Mouse (Mus musculus) C2C12 (cell line): Measurements from ENCODE around the gene Obscn. TPM values are rescaled to one million over a fixed set of nuclear protein-coding genes. Genes with fewer than 3 reads are reported as not detected.

Experiments used
- H3K27me3 ChIP-seq: one replicate; pipeline ENCODE4 v1.6.1; 2011; ENCODE audit not compliant: control insufficient read depth, insufficient read depth, insufficient read length
- H3K36me3 ChIP-seq: one replicate; pipeline ENCODE4 v1.6.1; 2011; ENCODE audit not compliant: control insufficient read depth, insufficient read depth
- H3K4me3 ChIP-seq: one replicate; pipeline ENCODE4 v1.5.1; 2011; ENCODE audit warnings: mild to moderate bottlenecking, control low read depth; ENCODE audit not compliant: poor library complexity, insufficient read depth, severe bottlenecking
- H3K79me2 ChIP-seq: one replicate; pipeline ENCODE4 v1.6.1; 2011; ENCODE audit not compliant: control insufficient read depth, insufficient read depth
- H3K79me3 ChIP-seq: one replicate; pipeline ENCODE4 v1.6.1; 2011; ENCODE audit warnings: low read depth, control low read depth
- H3ac ChIP-seq: one replicate; pipeline ENCODE3; 2011; ENCODE audit warnings: low read depth; ENCODE audit not compliant: control insufficient read depth, insufficient read length
- CEBPB ChIP-seq: IDR thresholded peaks from one replicate; pipeline ENCODE4 v1.6.1; 2011; ENCODE audit warnings: low read depth, mild to moderate bottlenecking, control low read depth, moderate library complexity
- CTCF ChIP-seq: IDR thresholded peaks from one replicate; pipeline ENCODE4 v1.5.1; 2011; ENCODE audit not compliant: control insufficient read depth, insufficient read depth, insufficient read length
- FOSL1 ChIP-seq: IDR thresholded peaks from one replicate; pipeline ENCODE4 v1.8.0; 2011; ENCODE audit warnings: mild to moderate bottlenecking, low read length; ENCODE audit not compliant: poor library complexity, insufficient read depth, severe bottlenecking
- MAX ChIP-seq: IDR thresholded peaks from one replicate; pipeline ENCODE4 v1.6.1; 2011; ENCODE audit warnings: mild to moderate bottlenecking, control low read depth
- MYOD1 ChIP-seq: IDR thresholded peaks from one replicate; pipeline ENCODE4 v1.6.1; 2011; ENCODE audit warnings: low read depth; ENCODE audit not compliant: control insufficient read depth, insufficient read length
- MYOG ChIP-seq: IDR thresholded peaks from one replicate; pipeline ENCODE4 v1.6.1; 2011; ENCODE audit not compliant: control insufficient read depth, insufficient read length; ENCODE audit errors: extremely low read depth
- USF1 ChIP-seq: IDR thresholded peaks from one replicate; pipeline ENCODE4 v1.6.1; 2011; ENCODE audit warnings: low read depth, mild to moderate bottlenecking, control low read depth, moderate library complexity
- polyA plus RNA-seq: library from polyadenylated mRNA; unstranded; fragments of >200 nt; fragmentation: generic; extraction: Trizol; gene quantifications from one replicate; pipeline ENCODE4 v1.2.1, GENCODE M21; 2012; ENCODE audit warnings: missing spikeins

Gene Obscn
- polyA plus RNA-seq, 1 experiment = 0.02 TPM

- Histone ChIP-seq H3K36me3 (no peaks in the 10 kb centered on the region), H3K79me3 (no peaks in the 10 kb centered on the region), H3K4me3 (no peak overlapping the region), H3K79me2 (no peaks in the 10 kb centered on the region), H3K27me3 (peaks cover 65% of the 10 kb centered on the region), H3ac (no peak overlapping the region)
- TF ChIP-seq CTCF (no peak), MAX (no peak), CEBPB (no peak), MYOG (no peak), FOSL1 (no peak), MYOD1 (no peak), USF1 (no peak)
Observed at GRCm38 (mm10) chr11:58999830-59000229, 136.4 kb downstream of the Obscn start.

GRCm38 (mm10) chr11:58999158-58999557, 137.0 kb downstream of the Obscn start:
- no peak overlapping the region for H3K4me3 ChIP-seq
- H3K27me3 ChIP-seq = peaks cover 71% of the 10 kb centered on the region
- TF ChIP-seq CEBPB (no peak), MYOD1 (no peak), CTCF (no peak), MYOG (no peak), FOSL1 (no peak), USF1 (no peak), MAX (no peak)
- no peaks in the 10 kb centered on the region for H3K79me3 ChIP-seq
- no peaks in the 10 kb centered on the region for H3K36me3 ChIP-seq
- H3ac ChIP-seq = no peak overlapping the region
- H3K79me2 ChIP-seq = no peaks in the 10 kb centered on the region

- H3K79me2 ChIP-seq = no peaks in the 10 kb centered on the region
- H3K27me3 ChIP-seq = peaks cover 67% of the 10 kb centered on the region
- no peak overlapping the region for H3ac ChIP-seq
- H3K36me3 ChIP-seq = no peaks in the 10 kb centered on the region
- TF ChIP-seq MAX = no peak
- TF ChIP-seq USF1 = no peak
- TF ChIP-seq FOSL1 = no peak
- TF ChIP-seq CEBPB = no peak
- TF ChIP-seq MYOG = no peak
- no peak for TF ChIP-seq MYOD1
- no peak for TF ChIP-seq CTCF
- no peak overlapping the region for H3K4me3 ChIP-seq
- H3K79me3 ChIP-seq = no peaks in the 10 kb centered on the region
Observed at GRCm38 (mm10) chr11:58997541-58997940, 138.7 kb downstream of the Obscn start.

- Histone ChIP-seq H3K79me3 (no peaks in the 10 kb centered on the region), H3K4me3 (no peak overlapping the region), H3ac (no peak overlapping the region), H3K27me3 (peaks cover 56% of the 10 kb centered on the region), H3K36me3 (no peaks in the 10 kb centered on the region), H3K79me2 (no peaks in the 10 kb centered on the region)
- TF ChIP-seq CEBPB (no peak), CTCF (no peak), USF1 (no peak), FOSL1 (no peak), MAX (no peak), MYOD1 (no peak), MYOG (no peak)
Observed at GRCm38 (mm10) chr11:58995807-58996370, 140.3 kb downstream of the Obscn start.

GRCm38 (mm10) chr11:58995061-58995806, 141.0 kb downstream of the Obscn start:
- Histone ChIP-seq H3K36me3 (no peaks in the 10 kb centered on the region), H3K27me3 (peaks cover 50% of the 10 kb centered on the region), H3K79me2 (no peaks in the 10 kb centered on the region), H3K4me3 (no peak overlapping the region), H3ac (no peak overlapping the region), H3K79me3 (no peaks in the 10 kb centered on the region)
- TF ChIP-seq USF1 (no peak), MYOD1 (no peak), CTCF (no peak), MAX (no peak), MYOG (no peak), FOSL1 (no peak)

- Histone ChIP-seq H3K27me3 (peaks cover 43% of the 10 kb centered on the region), H3K79me2 (no peaks in the 10 kb centered on the region), H3ac (no peak overlapping the region), H3K36me3 (peaks cover 6% of the 10 kb centered on the region), H3K4me3 (no peak overlapping the region), H3K79me3 (no peaks in the 10 kb centered on the region)
- TF ChIP-seq MAX (no peak), CTCF (no peak), USF1 (no peak), MYOG (no peak), MYOD1 (no peak), CEBPB (no peak), FOSL1 (no peak)
Observed at GRCm38 (mm10) chr11:58994337-58994826, 141.8 kb downstream of the Obscn start.
